Mouse (Mus musculus): Measurements from ENCODE around the gene St6galnac4.

- TF ChIP-seq POLR2A (IDR thresholded peaks at IDR 0.05; ENCODE audit: extremely low read depth, insufficient read depth, low read length): no peak
- no peak for TF ChIP-seq CTCF (IDR thresholded peaks at IDR 0.05; ENCODE audit: extremely low read depth, insufficient read depth, low read length)
These were observed 47.6 kb downstream of the St6galnac4 start for GRCm38 (mm10) chr2:32634277-32635105.

Data from cortical plate, adult 2 months (tissue).